Mouse (Mus musculus): Measurements from ENCODE around the gene Cd101.

DNA sequence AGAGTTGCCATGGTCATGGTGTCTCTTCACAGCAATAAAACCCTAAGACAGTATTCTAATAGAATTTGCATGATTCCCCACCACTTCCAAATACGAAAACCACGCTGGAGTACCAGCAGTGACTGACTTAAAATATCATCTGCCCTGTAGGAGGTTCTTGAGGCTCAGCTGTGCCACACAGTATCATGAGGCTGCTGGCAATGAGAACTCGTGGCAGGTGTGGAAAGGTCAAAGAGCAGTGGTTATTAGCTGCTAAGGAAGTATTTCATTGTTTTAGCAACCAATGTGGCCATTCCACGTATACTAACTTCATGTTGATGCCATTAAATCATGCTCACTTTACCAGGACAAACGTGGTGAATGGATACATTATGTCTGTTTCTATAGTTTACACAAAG, 18.2 kb downstream of the Cd101 start:
- TF ChIP-seq POLR2A (IDR thresholded peaks at IDR 0.05; ENCODE audit: low read depth, low read length) (no peak), CTCF (IDR thresholded peaks at IDR 0.05; ENCODE audit: borderline replicate concordance, insufficient read depth, low read length) (no peak)
